Mouse (Mus musculus): ENCODE measurements around the gene Hp. TPM values are rescaled to one million over a fixed set of nuclear protein-coding genes. Genes with fewer than 3 reads are reported as not detected.

The Hp gene
- total RNA-seq, 2 experiments from 2014 or later, result not detected

DNA sequence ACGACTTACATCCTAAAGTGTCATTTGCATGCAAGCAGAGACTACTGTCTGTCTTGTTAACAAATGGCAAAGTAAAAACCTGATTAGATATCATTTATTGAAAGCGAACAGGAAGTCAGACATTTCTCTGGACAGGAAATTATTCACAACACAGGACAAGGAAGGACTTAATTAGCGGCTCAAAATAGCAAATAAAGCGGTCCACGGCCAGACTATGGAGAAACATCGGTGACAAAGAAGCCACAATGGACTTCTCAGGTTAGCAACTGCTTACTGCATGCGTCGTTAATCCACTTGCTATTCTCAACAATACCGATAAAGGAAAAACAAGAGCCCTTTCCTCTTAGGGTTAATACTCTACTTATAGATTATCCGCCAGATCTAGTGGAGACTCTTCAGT, 14.2 kb downstream of the Hp start:
- DNase-seq (ENCODE audit: low spot score in 2 of 2), result no peak

DNA sequence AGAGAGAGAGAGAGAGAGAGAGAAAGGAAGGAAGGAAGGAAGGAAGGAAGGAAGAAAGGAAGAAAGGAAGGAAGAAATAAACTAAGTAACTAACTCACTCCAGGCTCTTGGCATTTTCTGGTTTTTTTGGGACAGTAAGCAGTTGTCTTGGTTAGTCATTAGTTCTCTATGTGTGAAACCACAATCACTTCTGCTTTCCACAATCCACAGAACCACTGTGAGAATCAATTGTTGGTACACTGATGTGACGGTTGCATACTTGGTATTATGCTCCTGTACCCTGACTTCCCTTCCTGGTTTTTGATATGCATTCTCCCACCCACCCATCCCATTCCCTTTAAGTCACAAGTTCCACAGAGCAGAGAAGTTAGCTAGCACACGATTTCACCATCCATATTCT, 15.1 kb downstream of the Hp start:
- DNase-seq (ENCODE audit: low spot score in 2 of 2), result no peak

DNA sequence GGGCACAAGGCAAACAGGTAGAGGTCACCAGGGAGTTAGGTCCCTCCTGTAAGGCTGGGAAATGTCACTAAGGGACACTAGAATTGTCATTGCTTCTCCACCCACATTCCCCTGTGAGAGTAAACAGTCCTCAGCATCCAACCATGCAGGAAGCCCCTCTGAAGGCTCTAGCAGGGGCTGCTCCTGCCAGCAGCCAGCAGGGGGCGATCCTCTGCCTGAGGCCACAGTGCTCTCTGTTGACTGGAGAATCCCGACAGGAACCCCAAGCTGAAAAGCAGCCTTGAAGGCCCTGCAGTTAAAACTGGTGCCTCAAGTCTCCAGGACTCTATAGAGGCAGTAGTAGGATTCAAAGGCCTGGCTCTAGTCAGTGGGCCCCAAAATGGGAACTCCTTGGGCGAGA, 27.3 kb downstream of the Hp start:
- no peak for DNase-seq (ENCODE audit: low spot score in 2 of 2)

DNA sequence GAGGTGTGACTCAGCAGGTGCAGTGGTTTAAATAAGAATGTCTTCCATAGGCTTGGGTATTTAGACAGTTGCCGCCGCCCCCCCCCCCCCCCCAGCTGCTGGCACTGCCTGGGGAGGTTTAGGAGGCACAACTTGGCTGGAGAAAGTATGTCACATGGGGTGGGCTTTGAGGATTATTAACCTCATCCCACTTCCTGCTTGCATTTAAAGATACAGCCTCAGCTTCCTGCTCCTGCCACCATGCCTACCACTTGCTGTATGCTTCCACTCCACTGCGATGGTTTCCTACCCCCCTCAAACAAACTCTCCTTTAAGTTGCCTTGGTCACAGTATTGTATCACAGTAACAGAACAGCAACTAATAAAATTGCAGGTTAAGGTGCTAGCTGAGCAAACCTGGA, 34.9 kb downstream of the Hp start:
- DNase-seq (ENCODE audit: low spot score in 2 of 2), result no peak

DNA sequence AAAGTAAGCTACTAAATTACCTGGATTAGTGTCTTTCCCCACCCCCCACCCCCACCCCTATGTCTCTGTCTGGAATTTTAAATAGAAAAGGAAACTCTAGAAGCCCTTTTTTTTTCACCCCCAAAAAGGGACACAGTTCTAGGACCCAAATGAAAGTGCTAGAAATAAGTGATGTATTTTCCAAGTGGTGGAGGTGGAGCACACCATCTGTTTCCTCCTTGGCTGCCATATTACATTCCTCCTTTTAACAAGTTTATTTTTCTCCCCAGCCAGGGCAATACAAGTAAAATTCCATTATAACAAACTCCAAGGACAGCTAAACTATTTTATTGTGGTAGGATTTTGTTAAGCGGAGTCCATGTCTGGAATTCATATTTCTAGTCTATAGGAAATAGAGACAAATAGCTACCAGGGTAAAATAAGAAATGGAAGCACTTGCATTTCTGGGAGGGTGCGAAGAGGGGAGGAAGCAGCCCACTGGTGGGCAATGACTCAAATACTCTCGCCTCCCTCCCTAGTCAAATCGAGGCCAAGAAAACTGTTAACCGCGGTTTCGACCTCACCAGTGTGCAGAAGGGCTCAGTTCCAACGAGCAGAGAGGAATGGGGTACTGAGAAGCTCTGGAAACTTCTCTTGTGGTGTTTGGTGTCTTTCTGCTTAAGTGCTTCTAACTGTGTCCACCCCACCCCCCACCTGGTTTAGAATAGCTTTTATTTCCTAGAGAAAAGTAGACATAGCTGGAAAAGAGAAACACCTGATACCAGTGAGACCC, 36.0 kb downstream of the Hp start:
- peak in 1 of 2 experiments; percentile 31 for DNase-seq (ENCODE audit: low spot score in 2 of 2)

DNA sequence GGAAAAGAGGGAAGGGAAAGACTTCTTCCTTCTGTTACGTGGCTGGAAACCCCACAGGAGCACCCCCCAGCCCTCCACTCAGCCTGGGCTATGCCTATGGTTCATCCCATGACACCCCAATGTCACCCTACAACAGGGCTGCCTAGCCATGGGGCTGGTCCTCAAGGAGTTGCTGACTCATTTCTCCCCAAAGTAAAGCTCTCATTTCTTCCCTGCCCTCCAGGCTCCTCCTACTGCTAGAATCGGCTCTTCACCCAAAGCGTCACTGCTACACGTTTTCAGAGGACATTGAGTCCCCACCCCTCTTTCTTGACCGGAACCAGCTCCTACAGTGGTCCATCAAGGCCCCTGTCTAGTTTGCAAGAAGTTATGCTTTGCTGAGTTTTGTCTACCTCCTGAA, 36.8 kb downstream of the Hp start:
- DNase-seq (ENCODE audit: low spot score in 2 of 2), result no peak

DNA sequence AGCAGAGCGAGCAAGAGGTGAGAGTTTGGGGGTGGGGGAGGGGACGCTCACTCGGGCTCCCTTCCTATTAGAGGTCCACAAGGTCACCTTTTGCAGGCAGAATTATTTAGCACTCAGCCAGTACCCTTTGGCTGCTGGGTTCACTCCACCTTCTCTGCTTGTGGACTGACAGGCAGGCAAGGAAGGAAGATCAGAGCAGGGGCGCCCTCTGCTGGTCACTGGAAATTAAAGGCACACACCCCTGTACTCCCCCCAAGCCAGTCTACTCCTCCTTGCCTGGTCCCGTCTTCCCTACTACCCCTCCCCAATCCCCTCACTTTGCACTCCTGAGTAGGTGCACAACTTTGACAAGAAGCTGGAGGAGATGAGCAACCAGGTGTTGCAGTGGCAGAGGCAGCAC, 42.3 kb downstream of the Hp start:
- DNase-seq (ENCODE audit: low spot score in 2 of 2), result peak; percentile 63 to 88

DNA sequence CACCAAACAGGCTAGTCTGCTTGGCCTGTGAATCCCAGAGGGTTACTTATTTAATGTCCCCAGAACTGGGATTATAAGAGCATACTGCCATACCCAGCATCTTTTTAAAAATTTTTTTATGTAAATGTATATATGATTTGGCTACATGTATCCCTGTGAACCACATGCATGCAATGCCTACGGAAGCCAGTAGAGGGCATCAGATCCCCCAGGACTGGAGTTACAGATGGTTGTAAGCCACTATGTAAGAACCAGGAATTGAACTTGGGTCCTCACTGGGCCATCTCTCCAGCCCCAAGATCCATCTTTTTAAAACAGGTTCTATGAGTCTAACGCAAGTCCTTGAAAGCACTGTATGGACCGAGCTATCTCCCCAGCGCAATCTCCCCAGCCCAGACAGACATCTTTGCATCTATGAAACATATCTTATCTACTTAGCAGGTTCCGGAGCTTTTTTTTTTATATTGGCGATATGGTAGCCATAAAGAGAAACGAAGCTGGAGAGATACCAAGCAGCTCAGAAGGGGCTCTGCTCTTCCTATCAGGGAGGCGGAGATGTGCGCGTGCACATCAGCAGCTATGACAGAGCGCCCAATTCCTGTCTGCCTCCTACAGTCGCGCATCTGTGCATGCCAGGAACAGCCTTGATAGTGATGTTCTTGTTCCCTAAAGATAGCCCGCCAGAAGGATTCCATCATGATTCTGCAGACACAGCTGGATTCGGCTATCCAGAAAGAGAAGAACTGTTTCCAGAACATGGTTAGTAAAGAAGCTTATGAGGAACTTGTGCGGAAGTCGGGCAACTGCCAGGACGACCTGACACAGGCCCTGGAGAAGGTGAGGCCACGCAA, 43.6 kb downstream of the Hp start:
- DNase-seq (ENCODE audit: low spot score in 2 of 2), result peak in 1 of 2 experiments; percentile 43

Other genes starting within 250 kb of the Hp start
- under 1 TPM in 1 of 2 experiments, not detected in 1; 0.10 TPM for gene Pmfbp1, start 85.1 kb downstream of the Hp start, total RNA-seq (2021)
- gene Dhx38, start 13.3 kb downstream of the Hp start, total RNA-seq (2021), result 10 to 100 TPM; 26.0 to 27.0 TPM
- gene Txnl4b, start 13.3 kb downstream of the Hp start, total RNA-seq (2021), result 10 to 100 TPM; 16.4 to 16.7 TPM
- gene Dhodh, start 29.5 kb upstream of the Hp start, total RNA-seq (2021), result 10 to 100 TPM; 22.7 to 26.4 TPM
- 1 to 10 TPM; 2.0 to 3.1 TPM for gene Pkd1l3, start 35.3 kb upstream of the Hp start, total RNA-seq (2021)
- 10 to 100 TPM; 87.1 to 90.9 TPM for gene Ist1, start 114.1 kb upstream of the Hp start, total RNA-seq (2021)
- gene Zfp821, start 126.4 kb upstream of the Hp start, total RNA-seq (2021), result 10 to 100 TPM; 41.0 to 42.1 TPM
- gene Atxn1l, start 158.6 kb upstream of the Hp start, total RNA-seq (2021), result 10 to 100 TPM; 40.9 to 42.1 TPM
- gene Ap1g1, start 199.4 kb upstream of the Hp start, total RNA-seq (2021), result 10 to 100 TPM; 80.6 to 84.1 TPM

Data from layer of hippocampus, adult 18-20 months (tissue).